Mouse (Mus musculus) kidney, embryonic 14.5 days (tissue): ENCODE data around the gene Myd88. TPM values are rescaled to one million over a fixed set of nuclear protein-coding genes. Genes with fewer than 3 reads are reported as not detected.
A peak's percentile ranks its signal among the peaks of the same experiment; 100 is the strongest.

Experiments
- ATAC-seq: fragments of 200-750 bp; cut with Nextera tagmentation; 2 replicates; pipeline ENCODE4 v1.8.0; 2017; ENCODE audit warnings: moderate number of reproducible peaks, mild to moderate bottlenecking, moderate TSS enrichment, moderate library complexity; ENCODE audit not compliant: low FRiP score, low TSS enrichment
- H3K27ac ChIP-seq: fragments of 300-500 bp; sonication (generic); 2 replicates; pipeline ENCODE4 v1.5.1; 2014; ENCODE audit warnings: low read depth, mild to moderate bottlenecking, low read length, moderate library complexity, mixed read lengths
- H3K27me3 ChIP-seq: fragments of 300-500 bp; sonication (generic); 2 replicates; pipeline ENCODE4 v1.6.1; 2014; ENCODE audit warnings: mild to moderate bottlenecking, low read length; ENCODE audit not compliant: control insufficient read depth, insufficient read depth
- H3K36me3 ChIP-seq: fragments of 300-500 bp; sonication (generic); 2 replicates; pipeline ENCODE4 v1.6.1; 2014; ENCODE audit warnings: low read length, mixed read lengths; ENCODE audit not compliant: control insufficient read depth, insufficient read depth
- H3K4me1 ChIP-seq: fragments of 300-500 bp; sonication (generic); 2 replicates; pipeline ENCODE4 v1.6.1; 2014; ENCODE audit warnings: low read length, mixed read lengths; ENCODE audit not compliant: control insufficient read depth, insufficient read depth
- H3K4me2 ChIP-seq: fragments of 300-500 bp; sonication (generic); replicated peaks from 2 replicates; pipeline ENCODE4 v1.6.1; 2014; ENCODE audit warnings: low read depth, mild to moderate bottlenecking, low read length
- H3K4me3 ChIP-seq: fragments of 300-500 bp; sonication (generic); 2 replicates; pipeline ENCODE4 v1.5.1; 2014; ENCODE audit warnings: mild to moderate bottlenecking, low read length
- H3K9ac ChIP-seq: fragments of 300-500 bp; sonication (generic); 2 replicates; pipeline ENCODE4 v1.6.1; 2014; ENCODE audit warnings: low read depth, mild to moderate bottlenecking, low read length, moderate library complexity
- H3K9me3 ChIP-seq: fragments of 300-500 bp; sonication (generic); 2 replicates; pipeline ENCODE4 v1.6.1; 2016; ENCODE audit warnings: low read length; ENCODE audit not compliant: control insufficient read depth
- WGBS: fragments of 180-500 bp; shearing (Covaris S2); extraction: QIAGEN DNeasy Blood & Tissue Kit; methylation state at CpG from one replicate; pipeline ENCODE4 v1.1.7; 2014; 5-methylcytosine and 5-hydroxymethylcytosine counted together
- polyA plus RNA-seq: library from polyadenylated mRNA; unstranded; fragments of >200 nt; fragmentation: Nextera tagmentation; extraction: Ambion mirVana; gene quantifications from 2 replicates; pipeline ENCODE4 v1.2.1, GENCODE M21; 2014

Gene Myd88
- polyA plus RNA-seq, 1 experiment from 2014 or later: 21.3 TPM

DNA sequence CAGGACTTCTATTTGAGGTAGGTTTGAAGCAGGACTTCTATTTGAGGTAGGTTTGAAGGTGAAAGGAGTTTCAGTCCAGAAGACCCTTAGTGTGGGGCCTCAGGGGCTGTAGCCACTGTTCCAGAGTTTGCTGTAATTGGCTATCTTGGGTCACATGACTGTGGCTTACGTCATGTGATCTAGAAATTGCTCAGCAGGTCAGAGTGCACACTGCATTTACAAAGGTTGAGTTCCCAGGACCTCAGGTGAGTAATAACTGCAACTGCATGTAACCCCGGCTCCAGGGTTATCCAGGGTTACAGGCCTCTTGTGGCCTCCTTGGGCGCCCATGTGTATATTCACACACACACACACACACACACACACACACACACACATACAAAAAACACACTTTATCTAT is 27.2 kb upstream of the Myd88 start:
- Histone ChIP-seq H3K4me3 (no peak overlapping the region), H3K9me3 (no peaks in the 10 kb centered on the region), H3K4me1 (peaks cover 3% of the 10 kb centered on the region; the same call in 1 of the 2 replicates), H3K27ac (no peak overlapping the region), H3K4me2 (no peak overlapping the region), H3K27me3 (no peaks in the 10 kb centered on the region), H3K36me3 (no peaks in the 10 kb centered on the region; the same call in 1 of the 2 replicates), H3K9ac (no peak overlapping the region)
- 91% methylated on average over 3 of the region's 3 CpGs for WGBS
- ATAC-seq: no peak

DNA sequence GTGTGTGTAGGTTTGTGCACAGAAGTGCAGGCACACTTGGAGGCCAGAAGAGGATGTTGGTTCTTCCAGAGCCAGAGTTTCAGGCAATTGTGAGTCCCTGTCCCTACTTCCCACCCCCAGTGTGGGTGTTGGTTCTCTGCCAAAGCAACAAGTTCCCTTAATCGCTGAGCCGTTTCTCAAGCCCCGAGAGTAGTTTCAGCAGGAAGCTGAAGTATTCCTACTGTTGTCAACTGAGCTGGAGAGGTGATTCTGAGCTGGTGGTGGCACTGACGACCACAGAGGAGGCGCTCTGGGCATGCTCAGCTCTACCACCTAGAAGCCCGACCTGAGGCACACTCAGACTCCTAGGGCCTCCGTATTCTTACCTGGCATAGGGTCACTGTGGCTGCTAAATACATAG is 24.1 kb upstream of the Myd88 start, which contains the start of gene Slc22a14:
Gene Slc22a14 (minus strand): TSS at position 270 of the 400 bp plus-strand sequence.
- Histone ChIP-seq H3K4me3 (no peak within 1 kb of the TSS), H3K36me3 (no peaks in the 10 kb centered on the region; the same call in 1 of the 2 replicates), H3K27ac (no peak within 1 kb of the TSS), H3K9me3 (no peaks in the 10 kb centered on the region), H3K27me3 (no peaks in the 10 kb centered on the region), H3K4me1 (peaks cover 3% of the 10 kb centered on the region; the same call in 1 of the 2 replicates), H3K4me2 (no peak within 1 kb of the TSS), H3K9ac (no peak within 1 kb of the TSS)
- WGBS: 53% methylated on average over 7 of the region's 7 CpGs
- ATAC-seq: no peak

DNA sequence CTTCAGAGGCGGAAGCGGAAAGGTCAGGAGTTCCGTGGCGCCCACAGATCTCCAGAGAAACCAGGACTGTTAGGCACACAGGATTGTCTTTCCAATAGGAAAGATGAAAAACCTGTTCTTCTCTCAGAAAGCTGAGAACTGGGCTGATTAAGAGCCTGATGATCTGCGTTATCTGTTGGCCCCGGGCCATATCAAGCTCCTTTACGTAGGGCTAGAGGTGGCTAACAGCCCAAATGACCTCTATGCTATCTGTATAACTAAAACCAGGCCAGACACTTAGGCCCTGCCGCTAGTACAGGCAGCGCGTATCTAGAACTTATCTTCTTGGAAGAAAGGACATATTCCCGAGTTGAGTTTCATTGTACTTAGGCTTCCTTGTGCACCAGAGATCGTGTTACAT is 22.0 kb upstream of the Myd88 start:
- peaks cover 3% of the 10 kb centered on the region; the same call in 1 of the 2 replicates for H3K4me1 ChIP-seq
- WGBS: 79% methylated on average over 12 of the region's 12 CpGs
- no peak overlapping the region for H3K27ac ChIP-seq
- H3K9ac ChIP-seq: no peak overlapping the region
- H3K4me2 ChIP-seq: no peak overlapping the region
- H3K27me3 ChIP-seq: no peaks in the 10 kb centered on the region
- no peak overlapping the region for H3K4me3 ChIP-seq
- no peak for ATAC-seq
- H3K9me3 ChIP-seq: no peaks in the 10 kb centered on the region
- no peaks in the 10 kb centered on the region; the same call in 1 of the 2 replicates for H3K36me3 ChIP-seq

DNA sequence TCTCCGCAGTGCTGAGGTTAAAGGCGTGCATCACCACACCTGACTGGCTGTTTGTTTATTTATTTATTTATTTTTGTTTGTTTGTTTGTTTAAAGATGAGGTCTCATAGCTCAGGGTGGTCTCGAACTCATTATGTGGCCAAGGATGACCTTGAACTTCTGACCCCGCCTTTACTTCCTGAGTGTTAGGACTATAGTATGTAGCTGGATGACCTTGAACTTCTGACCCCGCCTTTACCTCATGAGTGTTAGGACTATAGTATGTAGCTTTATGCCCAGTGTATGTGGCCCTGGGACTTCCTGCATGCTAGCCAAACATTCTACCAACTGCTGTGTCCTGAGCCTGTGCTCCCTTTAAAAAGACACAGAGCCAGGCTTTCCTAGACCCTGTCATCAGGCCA is 20.2 kb upstream of the Myd88 start:
- Histone ChIP-seq H3K9me3 (no peaks in the 10 kb centered on the region), H3K4me3 (no peak overlapping the region), H3K4me1 (peaks cover 6% of the 10 kb centered on the region; the same call in 1 of the 2 replicates), H3K27ac (no peak overlapping the region), H3K27me3 (no peaks in the 10 kb centered on the region), H3K36me3 (no peaks in the 10 kb centered on the region), H3K9ac (no peak overlapping the region), H3K4me2 (no peak overlapping the region)
- no peak for ATAC-seq
- WGBS: 92% methylated on average over 5 of the region's 5 CpGs

DNA sequence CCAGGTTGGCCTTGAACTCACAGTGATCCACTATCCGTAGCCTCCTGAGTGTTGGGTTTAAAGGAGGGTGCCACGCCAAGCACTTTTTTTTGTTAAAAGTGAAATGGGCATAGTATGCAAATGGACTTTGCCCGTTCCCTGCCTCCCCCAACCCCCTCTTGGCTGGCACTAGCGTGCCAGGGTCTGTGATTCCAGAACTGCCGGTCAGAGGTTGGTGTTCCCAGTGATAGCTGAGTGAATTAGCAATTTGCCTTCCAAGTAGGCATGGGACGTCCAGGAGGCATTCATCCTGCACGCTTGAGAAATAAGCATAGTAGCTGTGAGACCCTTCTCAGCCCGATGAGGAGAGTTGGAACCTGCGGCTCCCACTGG is 16.8 kb upstream of the Myd88 start:
- peak overlapping the region; percentile 72 for H3K4me3 ChIP-seq
- WGBS: 48% methylated on average over 9 of the region's 9 CpGs
- no peak overlapping the region for H3K27ac ChIP-seq
- H3K9me3 ChIP-seq: no peaks in the 10 kb centered on the region
- ATAC-seq: no peak
- peak overlapping the region; percentile 90 for H3K4me2 ChIP-seq
- H3K4me1 ChIP-seq: 0 out of 2 replicates have a peak, but pooled peaks cover 4% of the 10 kb centered on the region
- H3K9ac ChIP-seq: peak overlapping the region; percentile 77; the same call in 1 of the 2 replicates
- no peaks in the 10 kb centered on the region for H3K36me3 ChIP-seq
- no peaks in the 10 kb centered on the region for H3K27me3 ChIP-seq

DNA sequence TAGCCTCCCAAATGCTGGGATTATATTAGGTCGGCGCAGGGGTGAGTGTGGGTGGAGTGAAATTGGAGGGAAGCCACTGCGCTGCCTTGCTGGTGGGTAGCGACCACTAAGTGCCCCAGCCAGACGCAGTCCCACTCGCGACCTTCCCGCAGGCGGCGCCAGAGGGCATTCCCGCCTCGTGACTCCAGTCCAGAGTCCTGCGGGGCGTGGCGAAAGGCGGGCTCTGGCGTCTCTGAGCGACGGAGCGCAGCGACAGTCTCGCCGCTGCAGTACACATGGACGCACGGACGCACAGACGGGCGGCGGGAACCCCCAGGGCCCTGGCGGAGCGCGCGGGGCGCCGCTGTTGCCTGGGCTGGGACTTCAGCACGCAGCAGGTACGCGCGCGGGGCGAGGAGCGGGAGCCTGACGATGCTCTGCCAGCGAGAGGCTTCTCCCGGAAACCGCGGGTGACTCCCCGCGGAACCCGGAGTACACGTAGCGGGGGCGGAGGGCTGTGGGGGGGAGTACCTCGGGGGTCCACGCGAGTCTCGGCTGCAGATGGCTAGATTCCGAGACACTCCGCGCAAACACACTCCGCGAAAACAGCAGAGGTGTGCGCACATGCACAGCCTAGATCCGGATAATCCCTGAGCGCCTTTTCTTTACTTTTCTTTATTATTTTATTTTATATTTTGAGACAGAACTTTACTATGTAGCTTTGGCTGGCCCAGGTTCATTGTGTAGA is 16.3 kb upstream of the Myd88 start, which contains the start of gene Xylb:
Gene Xylb (plus strand): TSS at position 51 of the 727 bp plus-strand sequence.
- H3K9ac ChIP-seq: peak within 1 kb of the TSS; percentile 77
- peak; percentile 93 for ATAC-seq
- H3K27me3 ChIP-seq: no peaks in the 10 kb centered on the region
- H3K4me2 ChIP-seq: peak within 1 kb of the TSS; percentile 90
- WGBS: 3% methylated on average over 65 of the region's 65 CpGs
- 0 out of 2 replicates have a peak, but pooled peaks cover 4% of the 10 kb centered on the region for H3K4me1 ChIP-seq
- no peak within 1 kb of the TSS for H3K27ac ChIP-seq
- no peaks in the 10 kb centered on the region for H3K9me3 ChIP-seq
- peak within 1 kb of the TSS; percentile 72 for H3K4me3 ChIP-seq
- H3K36me3 ChIP-seq: no peaks in the 10 kb centered on the region

DNA sequence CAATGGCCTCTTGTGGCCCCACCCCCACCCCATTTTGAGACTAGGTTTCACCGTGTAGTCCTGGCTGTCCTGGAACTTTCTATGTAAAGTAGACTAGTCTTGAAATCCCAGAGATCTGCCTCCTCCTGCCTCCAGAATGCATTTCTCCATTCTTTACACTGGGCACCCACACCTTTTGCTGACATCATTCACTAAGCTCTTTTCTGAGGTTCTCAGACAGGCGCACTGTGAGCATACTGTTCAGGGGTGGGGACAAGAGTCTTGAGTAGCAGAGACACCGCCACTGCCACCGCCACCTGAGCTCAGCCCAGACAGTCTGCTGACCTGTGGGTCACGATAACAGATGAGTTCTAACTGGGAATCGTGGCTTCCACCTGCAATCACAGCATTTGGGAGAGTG is 14.7 kb upstream of the Myd88 start:
- Histone ChIP-seq H3K36me3 (peaks cover 6% of the 10 kb centered on the region), H3K27me3 (no peaks in the 10 kb centered on the region), H3K9me3 (no peaks in the 10 kb centered on the region), H3K27ac (no peak overlapping the region), H3K4me1 (peaks cover 4% of the 10 kb centered on the region; the same call in 1 of the 2 replicates), H3K9ac (no peak overlapping the region), H3K4me3 (no peak overlapping the region), H3K4me2 (no peak overlapping the region)
- no peak for ATAC-seq
- WGBS: 47% methylated on average over 6 of the region's 6 CpGs

DNA sequence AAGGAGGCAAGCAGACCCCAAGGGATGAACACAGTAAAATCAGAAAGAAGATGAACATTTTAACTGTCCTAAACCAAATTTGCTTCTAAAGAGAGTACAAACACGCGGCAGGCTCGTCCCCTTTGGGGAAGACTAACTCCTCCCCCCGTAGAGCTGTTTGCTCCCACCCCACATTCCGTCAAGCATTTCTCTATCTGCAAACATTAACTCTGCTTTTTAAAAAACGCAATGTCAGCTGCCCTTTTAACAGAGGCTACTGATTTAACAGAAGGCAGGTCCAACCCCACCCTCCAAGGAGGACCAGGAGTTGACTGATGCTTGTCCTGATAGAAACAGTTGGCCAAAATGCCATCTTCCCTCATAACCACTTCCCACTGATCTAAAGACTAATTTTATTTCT is 12.7 kb upstream of the Myd88 start:
- Histone ChIP-seq H3K9ac (no peak overlapping the region), H3K27me3 (no peaks in the 10 kb centered on the region), H3K27ac (no peak overlapping the region), H3K9me3 (no peaks in the 10 kb centered on the region), H3K4me2 (no peak overlapping the region), H3K4me3 (no peak overlapping the region), H3K4me1 (peaks cover 4% of the 10 kb centered on the region; the same call in 1 of the 2 replicates), H3K36me3 (peaks cover 14% of the 10 kb centered on the region)
- WGBS: 79% methylated on average over 6 of the region's 6 CpGs
- ATAC-seq: no peak

DNA sequence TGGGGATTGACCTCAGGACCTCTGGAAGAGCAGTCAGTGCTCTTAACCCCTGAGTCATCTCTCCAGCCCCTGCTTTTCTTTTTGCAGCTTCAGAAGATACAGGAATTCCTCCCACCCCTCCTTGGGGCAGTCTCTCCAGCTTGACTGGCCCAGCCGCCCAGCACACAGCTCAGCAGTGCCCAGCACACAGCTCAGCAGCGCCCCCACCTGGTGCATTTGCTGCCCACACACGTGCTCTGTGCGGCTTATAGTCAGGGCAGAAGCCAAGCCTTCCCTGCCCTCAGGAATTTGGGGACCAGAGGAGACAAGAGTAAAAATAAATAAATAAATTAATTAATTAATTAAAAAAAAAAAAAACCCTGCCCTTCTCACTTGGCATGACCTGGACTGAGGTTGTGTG is 10.8 kb upstream of the Myd88 start:
- no peaks in the 10 kb centered on the region for H3K27me3 ChIP-seq
- H3K9ac ChIP-seq: no peak overlapping the region
- peaks cover 30% of the 10 kb centered on the region for H3K36me3 ChIP-seq
- no peaks in the 10 kb centered on the region; the same call in 1 of the 2 replicates for H3K4me1 ChIP-seq
- no peak overlapping the region for H3K4me2 ChIP-seq
- H3K27ac ChIP-seq: no peak overlapping the region
- no peak overlapping the region for H3K4me3 ChIP-seq
- ATAC-seq: peak; percentile 78
- no peaks in the 10 kb centered on the region for H3K9me3 ChIP-seq
- WGBS: 39% methylated on average over 4 of the region's 4 CpGs
